Mouse (Mus musculus) erythroblast, embryonic 14.5 days (primary cell): Measurements from ENCODE around the gene Mgat3.

Experiments
- GATA1 ChIP-seq: IDR thresholded peaks from 2 replicates; pipeline ENCODE4 v1.6.1; 2012; ENCODE audit warnings: low read length, inconsistent platforms, mixed read lengths
- TAL1 ChIP-seq: IDR thresholded peaks from 3 replicates; pipeline ENCODE4 v1.6.1; 2012; ENCODE audit warnings: low read length, inconsistent platforms, mixed read lengths

DNA sequence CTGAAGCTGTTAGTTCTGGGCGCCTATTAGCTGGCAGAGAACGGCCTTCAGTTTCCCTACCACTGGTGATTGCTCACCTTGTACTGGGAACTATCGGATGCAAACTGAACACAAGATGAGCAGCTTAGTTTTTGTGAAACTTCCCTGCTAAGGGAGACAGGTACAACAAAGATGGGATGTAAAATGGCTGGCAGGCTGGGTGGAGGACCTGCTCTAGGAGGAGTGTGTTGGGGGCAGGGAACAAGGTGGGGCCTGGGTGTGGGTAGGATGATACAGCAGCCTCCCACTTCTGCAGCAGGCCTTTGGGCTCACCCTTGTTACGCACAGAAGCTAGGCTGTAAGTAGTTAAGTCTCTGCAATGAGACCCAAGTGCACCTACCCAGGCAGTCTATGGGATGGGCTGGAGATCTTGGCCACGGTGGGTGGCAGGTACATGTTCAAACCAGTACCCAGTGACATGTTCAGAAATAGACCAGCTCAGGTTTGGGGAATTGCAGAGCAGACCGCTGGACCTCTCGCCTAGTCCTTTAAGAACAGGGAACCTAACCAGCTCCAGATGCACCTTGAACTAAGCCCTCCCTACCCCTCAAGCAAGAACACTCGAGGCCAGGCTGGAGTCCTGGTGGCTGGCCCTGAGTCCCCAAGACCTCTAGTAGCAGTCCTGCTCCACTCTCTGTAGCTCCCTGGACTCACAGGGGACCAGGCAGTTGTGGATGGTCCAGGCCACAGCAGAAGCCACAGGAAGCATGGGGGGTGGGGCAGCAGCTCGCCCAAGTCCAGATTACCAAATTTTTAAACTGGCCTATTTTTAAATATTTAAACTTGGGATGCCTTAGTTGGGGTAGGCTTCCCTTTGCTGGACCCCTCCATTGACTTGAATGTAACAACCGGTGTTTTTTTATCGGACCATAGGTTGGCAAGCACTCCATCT lies 85.0 kb downstream of the Mgat3 start:
- TF ChIP-seq GATA1, result no peak
- no peak for TF ChIP-seq TAL1
